Mouse (Mus musculus) lung, embryonic 14.5 days (tissue): ENCODE data around the gene Mapk8ip3. TPM values are rescaled to one million over a fixed set of nuclear protein-coding genes. Genes with fewer than 3 reads are reported as not detected.

ENCODE experiments used
- ATAC-seq: fragments of 200-750 bp; cut with Nextera tagmentation; 2 replicates; pipeline ENCODE4 v1.8.0; 2017; ENCODE audit warnings: mild to moderate bottlenecking, moderate TSS enrichment, moderate library complexity; ENCODE audit not compliant: insufficient read depth
- DNase-seq: peaks from one replicate; pipeline ENCODE4 v3.0.0-alpha.2; 2015
- H3K27ac ChIP-seq: fragments of 300-500 bp; sonication (generic); 2 replicates; pipeline ENCODE4 v1.5.1; 2014; ENCODE audit warnings: low read depth, mild to moderate bottlenecking, moderate library complexity
- H3K27me3 ChIP-seq: fragments of 300-500 bp; sonication (generic); 2 replicates; pipeline ENCODE4 v1.6.1; 2014; ENCODE audit warnings: low read length, control low read depth; ENCODE audit not compliant: insufficient read depth
- H3K36me3 ChIP-seq: fragments of 300-500 bp; sonication (generic); 2 replicates; pipeline ENCODE4 v1.6.1; 2014; ENCODE audit warnings: control low read depth; ENCODE audit not compliant: insufficient read depth
- H3K4me1 ChIP-seq: fragments of 300-500 bp; sonication (generic); 2 replicates; pipeline ENCODE4 v1.6.1; 2014; ENCODE audit warnings: antibody characterized with exemption, control low read depth; ENCODE audit not compliant: insufficient read depth
- H3K4me2 ChIP-seq: fragments of 300-500 bp; sonication (generic); 2 replicates; pipeline ENCODE4 v1.6.1; 2014; ENCODE audit warnings: mild to moderate bottlenecking
- H3K4me3 ChIP-seq: fragments of 300-500 bp; sonication (generic); 2 replicates; pipeline ENCODE4 v1.5.1; 2014; ENCODE audit warnings: low read depth, low read length
- H3K9ac ChIP-seq: fragments of 300-500 bp; sonication (generic); 2 replicates; pipeline ENCODE4 v1.6.1; 2014
- H3K9me3 ChIP-seq: fragments of 300-500 bp; sonication (generic); 2 replicates; pipeline ENCODE4 v1.6.1; 2016; ENCODE audit warnings: low read depth, low read length, control low read depth
- CTCF ChIP-seq: IDR thresholded peaks from 2 replicates; pipeline ENCODE4 v1.5.1; 2016; ENCODE audit warnings: antibody characterized with exemption, low read depth
- WGBS: fragments of 180-500 bp; shearing (Covaris S2); extraction: QIAGEN DNeasy Blood & Tissue Kit; methylation state at CpG from one replicate; pipeline ENCODE4 v1.1.7; 2014; 5-methylcytosine and 5-hydroxymethylcytosine counted together
- polyA plus RNA-seq: library from polyadenylated mRNA; unstranded; fragments of >200 nt; fragmentation: Nextera tagmentation; extraction: Ambion mirVana; gene quantifications from 2 replicates; pipeline ENCODE4 v1.2.1, GENCODE M21; 2014

Mapk8ip3 gene
- polyA plus RNA-seq, 1 experiment from 2014 or later, result 34.2 TPM

DNA sequence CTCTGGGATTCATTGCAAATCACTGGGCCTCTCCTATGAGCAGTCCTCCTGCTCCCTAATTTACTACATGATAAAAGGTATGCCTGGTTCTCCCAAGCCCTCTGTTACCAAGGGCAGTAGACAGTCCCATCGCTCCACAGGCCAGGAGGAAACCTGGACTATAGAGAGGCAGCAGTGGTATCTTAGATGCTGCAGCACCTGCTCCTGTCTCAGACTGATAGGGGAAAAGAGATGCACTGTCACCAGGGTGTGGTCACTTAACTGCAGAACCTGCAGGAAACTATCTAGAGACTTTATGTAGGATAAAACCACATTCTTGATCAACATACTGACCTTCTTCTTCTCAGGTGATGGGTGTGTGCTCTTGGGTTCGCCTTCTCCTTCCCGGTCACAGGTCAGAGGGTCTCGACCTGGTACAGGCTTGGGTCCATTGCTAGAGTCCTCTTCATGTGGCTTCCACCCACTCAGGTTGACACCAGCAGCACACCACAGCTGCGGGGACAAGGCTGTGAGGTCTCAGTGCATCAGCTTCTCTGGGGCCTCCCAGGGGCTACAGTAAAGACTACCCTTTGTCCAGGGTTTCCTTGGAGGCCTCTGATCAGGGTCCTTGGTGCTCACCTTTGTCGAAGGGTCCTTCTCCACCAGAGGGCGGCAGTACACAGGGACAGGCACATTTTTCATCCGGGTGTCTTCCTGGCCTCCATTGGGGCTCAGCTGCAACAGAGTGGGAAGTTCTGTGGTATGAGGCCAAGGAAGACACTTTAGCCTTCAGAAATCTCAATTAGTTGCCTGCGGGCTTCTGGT, 33.9 kb downstream of the Mapk8ip3 start:
- no peak for ATAC-seq

DNA sequence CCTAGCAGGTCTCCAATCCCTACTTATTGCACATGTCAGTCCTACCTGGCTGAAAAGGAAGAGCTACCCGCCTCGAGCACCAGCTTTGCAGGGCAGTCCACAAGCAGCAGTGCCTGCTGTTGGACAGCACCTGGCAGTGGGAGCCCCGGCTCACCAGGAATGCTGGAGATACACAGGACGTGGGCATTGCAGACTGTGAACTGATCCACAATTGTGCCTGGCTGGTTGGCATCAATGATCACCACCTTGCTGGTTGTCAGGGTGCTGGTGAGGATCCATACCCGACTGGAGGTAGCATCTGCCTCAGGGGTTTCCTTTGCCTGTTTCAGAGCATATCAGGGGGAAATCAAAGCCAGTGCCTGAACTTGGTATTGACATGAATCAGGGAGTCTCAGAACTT, 34.7 kb downstream of the Mapk8ip3 start:
- no peak for ATAC-seq
- Histone ChIP-seq H3K36me3 (peaks cover 100% of the 10 kb centered on the region), H3K4me2 (no peak overlapping the region), H3K27ac (no peak overlapping the region), H3K4me1 (no peaks in the 10 kb centered on the region), H3K4me3 (no peak overlapping the region), H3K27me3 (no peaks in the 10 kb centered on the region), H3K9me3 (no peaks in the 10 kb centered on the region), H3K9ac (no peak overlapping the region)
- no peak for TF ChIP-seq CTCF
- WGBS, result 89% methylated on average over 5 of the region's 5 CpGs
- DNase-seq, result no peak

More for the DNA sequence above, 33.9 kb downstream of the Mapk8ip3 start:
- Histone ChIP-seq H3K36me3 (peaks cover 100% of the 10 kb centered on the region), H3K9ac (no peak overlapping the region), H3K9me3 (no peaks in the 10 kb centered on the region), H3K4me1 (no peaks in the 10 kb centered on the region), H3K27ac (no peak overlapping the region; the same call in 1 of the 2 replicates), H3K4me2 (no peak overlapping the region; the same call in 1 of the 2 replicates), H3K27me3 (no peaks in the 10 kb centered on the region), H3K4me3 (no peak overlapping the region)
- 68% methylated on average over 9 of the region's 9 CpGs for WGBS
- peak; percentile 56 for TF ChIP-seq CTCF
- DNase-seq, result no peak

DNA sequence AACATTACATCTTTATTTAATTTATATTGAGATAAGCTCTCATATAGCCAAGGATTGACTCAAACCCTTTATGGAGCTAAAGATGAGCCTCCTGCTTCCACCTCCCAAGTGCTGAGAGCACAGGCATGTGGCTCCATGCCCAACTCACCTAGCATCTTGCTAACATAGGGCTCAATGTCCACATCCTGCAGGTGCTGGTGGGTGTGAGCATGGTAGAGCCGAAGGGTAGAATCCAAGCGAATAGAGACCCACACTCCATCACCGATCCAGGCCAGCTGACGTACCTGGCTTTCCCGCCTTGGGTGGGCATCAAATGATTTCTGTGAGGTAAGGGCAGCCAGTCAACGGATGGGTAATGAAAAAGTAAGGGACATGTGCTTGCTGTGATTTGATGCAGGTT, 36.8 kb downstream of the Mapk8ip3 start:
- Histone ChIP-seq H3K9ac (no peak overlapping the region), H3K27ac (no peak overlapping the region), H3K27me3 (no peaks in the 10 kb centered on the region), H3K4me1 (no peaks in the 10 kb centered on the region; the same call in 1 of the 2 replicates), H3K9me3 (no peaks in the 10 kb centered on the region), H3K4me2 (no peak overlapping the region), H3K4me3 (no peak overlapping the region), H3K36me3 (peaks cover 81% of the 10 kb centered on the region)
- ATAC-seq (no peak), DNase-seq (no peak)
- no peak for TF ChIP-seq CTCF
- WGBS, result 85% methylated on average over 6 of the region's 6 CpGs

DNA sequence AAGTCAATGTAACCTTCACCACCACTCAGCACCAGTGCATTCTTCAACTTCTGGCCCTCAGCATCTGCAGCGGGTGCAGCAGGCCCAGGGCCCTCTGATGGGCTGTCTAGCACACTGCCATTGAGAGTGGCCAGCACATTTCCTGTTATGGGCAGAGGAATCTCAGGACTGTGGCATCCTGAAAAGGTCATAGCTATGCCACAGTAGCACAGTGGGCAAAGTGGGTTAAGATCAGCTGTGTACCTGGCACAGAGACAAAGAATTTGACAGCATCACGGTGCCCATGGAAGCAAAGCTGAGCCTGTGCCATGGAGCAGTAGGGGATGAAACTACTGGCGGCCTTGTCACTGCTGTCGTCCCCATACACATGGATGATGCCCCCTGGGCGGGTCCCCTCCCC, 37.6 kb downstream of the Mapk8ip3 start:
- H3K4me3 ChIP-seq, result no peak overlapping the region
- DNase-seq (no peak), ATAC-seq (no peak)
- peaks cover under 1% of the 10 kb centered on the region for H3K4me1 ChIP-seq
- no peak overlapping the region for H3K27ac ChIP-seq
- 80% methylated on average over 5 of the region's 5 CpGs for WGBS
- no peaks in the 10 kb centered on the region for H3K9me3 ChIP-seq
- H3K9ac ChIP-seq, result no peak overlapping the region
- H3K4me2 ChIP-seq, result no peak overlapping the region
- peaks cover 73% of the 10 kb centered on the region for H3K36me3 ChIP-seq
- no peak for TF ChIP-seq CTCF
- H3K27me3 ChIP-seq, result no peaks in the 10 kb centered on the region

DNA sequence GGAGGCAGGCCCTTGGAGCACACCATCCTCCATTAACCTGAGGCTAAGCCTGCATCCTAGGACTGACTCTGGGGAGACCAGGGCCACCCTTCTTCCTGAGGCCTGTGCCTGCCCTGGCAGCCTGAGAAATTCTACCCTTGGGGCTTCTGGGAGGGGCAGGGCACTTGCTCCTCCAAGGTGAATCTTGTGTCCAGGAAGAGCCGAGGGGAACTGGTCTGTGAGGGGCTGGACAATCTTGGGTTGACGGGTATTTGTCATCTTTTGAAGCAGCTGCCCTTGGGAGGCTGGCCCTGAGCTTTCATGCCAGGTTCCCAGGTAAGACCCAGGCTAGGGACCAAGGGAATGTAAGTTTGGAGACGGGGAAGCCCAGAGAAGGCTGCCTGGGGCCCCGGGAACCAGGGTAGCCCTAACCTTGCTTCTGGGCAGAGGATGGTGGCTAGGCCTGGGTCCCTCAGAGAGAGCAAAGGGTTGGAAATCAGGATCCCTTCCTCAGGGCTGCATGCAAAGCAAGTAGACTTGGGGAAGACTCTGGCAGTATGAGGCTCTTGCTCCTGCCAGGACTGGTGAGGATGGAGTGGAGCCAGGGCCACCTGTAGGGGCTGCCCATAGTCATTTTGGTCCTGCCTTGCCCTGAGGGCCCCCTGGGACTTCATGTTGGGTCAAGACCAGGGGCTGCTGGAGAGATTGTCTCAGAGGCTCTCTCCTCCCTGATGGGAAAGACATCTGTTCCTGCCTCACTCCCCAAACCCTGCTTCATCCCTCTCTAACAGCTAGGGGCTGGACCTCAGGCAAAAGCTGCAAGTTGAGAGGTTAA, 38.5 kb downstream of the Mapk8ip3 start:
- no peak for ATAC-seq
- no peak overlapping the region for H3K4me2 ChIP-seq
- WGBS, result 71% methylated on average over 4 of the region's 4 CpGs
- peak overlapping the region; percentile 90; the same call in 1 of the 2 replicates for H3K4me3 ChIP-seq
- no peak for TF ChIP-seq CTCF
- peaks cover 70% of the 10 kb centered on the region for H3K36me3 ChIP-seq
- peaks cover 4% of the 10 kb centered on the region for H3K4me1 ChIP-seq
- no peaks in the 10 kb centered on the region for H3K27me3 ChIP-seq
- H3K27ac ChIP-seq, result no peak overlapping the region
- H3K9me3 ChIP-seq, result no peaks in the 10 kb centered on the region
- DNase-seq, result no peak
- no peak overlapping the region for H3K9ac ChIP-seq

DNA sequence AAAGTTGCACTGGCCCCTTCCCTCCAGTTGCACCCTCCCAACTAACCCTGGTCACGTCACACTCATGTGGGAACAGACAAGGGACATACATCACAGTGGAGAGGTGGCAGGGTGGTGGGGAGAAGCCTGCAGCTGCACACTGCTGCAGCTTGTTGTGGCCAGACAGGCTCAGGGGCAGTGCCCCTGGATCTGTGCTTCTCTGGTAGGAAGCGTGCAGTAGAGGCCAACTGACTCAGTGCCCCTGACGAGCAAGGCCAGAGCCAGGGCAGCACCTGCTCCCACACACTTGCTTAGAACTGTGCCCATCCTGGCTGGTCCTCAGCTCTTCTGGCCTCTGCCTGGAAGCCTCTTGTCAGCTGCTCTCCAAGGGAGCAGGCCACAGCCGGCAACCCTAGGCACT, 39.2 kb downstream of the Mapk8ip3 start:
- DNase-seq (no peak), ATAC-seq (no peak)
- no peak for TF ChIP-seq CTCF
- Histone ChIP-seq H3K4me1 (peaks cover 4% of the 10 kb centered on the region), H3K9ac (peak overlapping the region; percentile 82; the same call in 1 of the 2 replicates), H3K4me2 (peak overlapping the region; percentile 96), H3K9me3 (no peaks in the 10 kb centered on the region), H3K36me3 (peaks cover 70% of the 10 kb centered on the region), H3K27me3 (no peaks in the 10 kb centered on the region), H3K4me3 (peak overlapping the region; percentile 90), H3K27ac (no peak overlapping the region)
- 58% methylated on average over 4 of the region's 4 CpGs for WGBS

DNA sequence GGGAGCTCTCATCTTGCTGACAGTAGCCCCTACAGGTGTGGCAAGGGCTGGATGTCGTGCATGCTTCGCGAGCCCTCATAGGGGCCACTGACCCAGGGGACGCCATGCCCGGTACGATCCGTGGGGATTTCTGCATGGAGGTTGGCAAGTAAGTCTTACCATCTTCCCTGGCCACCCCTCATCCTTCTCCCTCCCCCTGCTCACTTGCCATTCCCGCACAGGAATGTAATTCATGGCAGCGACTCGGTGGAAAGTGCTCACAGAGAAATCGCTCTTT, 39.8 kb downstream of the Mapk8ip3 start:
- H3K36me3 ChIP-seq, result peaks cover 70% of the 10 kb centered on the region
- 26% methylated on average over 11 of the region's 11 CpGs for WGBS

More for the DNA sequence above, 39.8 kb downstream of the Mapk8ip3 start:
- peak overlapping the region; percentile 90 for H3K4me3 ChIP-seq
- no peaks in the 10 kb centered on the region for H3K9me3 ChIP-seq
- H3K27ac ChIP-seq, result peak overlapping the region; percentile 58; the same call in 1 of the 2 replicates
- H3K4me2 ChIP-seq, result peak overlapping the region; percentile 96
- ATAC-seq, result no peak
- DNase-seq, result no peak
- H3K27me3 ChIP-seq, result no peaks in the 10 kb centered on the region
- peaks cover 4% of the 10 kb centered on the region for H3K4me1 ChIP-seq
- H3K9ac ChIP-seq, result peak overlapping the region; percentile 82
- no peak for TF ChIP-seq CTCF
